Mouse (Mus musculus): Measurements from ENCODE around the gene Gm5148.

Gene Gm5148

DNA sequence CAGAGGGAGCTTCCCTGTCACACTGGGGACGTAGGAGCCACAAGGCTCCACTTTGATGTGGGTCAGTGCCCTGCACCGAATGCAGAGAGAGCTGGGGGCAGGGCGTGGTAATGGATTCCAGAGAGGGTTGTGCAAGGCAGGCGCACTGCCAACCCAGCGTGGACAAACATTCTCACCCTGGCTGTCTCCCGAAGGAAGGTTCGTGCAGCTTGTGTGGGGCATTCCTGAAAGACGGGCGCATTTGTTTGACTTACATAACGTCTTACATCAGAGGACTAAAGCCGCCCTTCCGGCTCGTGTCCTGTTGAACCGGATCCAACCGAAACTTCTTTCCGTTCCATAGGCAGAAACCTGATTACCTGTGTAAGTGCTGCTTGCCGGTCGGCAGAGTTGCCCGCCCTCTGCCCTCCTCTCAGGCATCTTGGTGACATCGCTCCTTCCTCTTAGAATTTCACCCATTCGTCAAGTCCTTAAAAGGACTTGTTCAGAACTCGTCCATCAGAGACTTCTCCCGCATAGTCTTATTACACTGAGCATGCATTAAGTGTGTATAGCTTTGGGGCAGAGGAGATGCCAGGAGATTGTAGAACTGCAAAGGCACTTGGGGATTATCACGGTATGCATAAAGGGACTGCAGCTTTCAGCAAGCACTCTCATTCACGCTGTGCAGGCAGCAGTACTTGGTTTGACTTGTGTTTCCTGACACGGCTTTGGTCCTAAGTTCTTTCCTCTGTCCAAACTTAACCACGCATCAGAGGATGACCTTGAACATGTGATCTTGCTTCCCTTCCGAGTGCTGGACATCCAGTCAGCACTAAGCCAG is 36.9 kb downstream of the Gm5148 start:
- DNase-seq (ENCODE audit: low read depth), result no peak

DNA sequence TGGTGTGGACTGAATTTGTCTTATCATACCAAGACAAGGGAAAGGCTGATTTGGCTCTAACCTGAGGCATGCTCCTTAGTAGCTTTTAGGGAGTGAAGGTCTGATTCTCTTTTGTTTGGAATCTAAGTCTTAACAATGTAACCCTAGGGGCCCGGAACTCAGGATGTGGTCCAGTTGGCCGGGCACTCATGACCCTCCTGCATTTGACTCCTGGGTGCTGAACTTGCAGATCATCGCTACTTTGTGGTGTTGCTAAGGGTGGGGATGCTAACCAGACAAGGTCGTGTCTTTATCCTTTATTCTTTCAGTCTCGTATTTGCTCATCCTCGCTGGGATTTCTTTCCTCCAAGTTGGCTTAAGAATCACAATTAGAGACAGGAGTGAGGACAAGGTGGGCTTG is 37.5 kb downstream of the Gm5148 start:
- no peak for DNase-seq (ENCODE audit: low read depth)

DNA sequence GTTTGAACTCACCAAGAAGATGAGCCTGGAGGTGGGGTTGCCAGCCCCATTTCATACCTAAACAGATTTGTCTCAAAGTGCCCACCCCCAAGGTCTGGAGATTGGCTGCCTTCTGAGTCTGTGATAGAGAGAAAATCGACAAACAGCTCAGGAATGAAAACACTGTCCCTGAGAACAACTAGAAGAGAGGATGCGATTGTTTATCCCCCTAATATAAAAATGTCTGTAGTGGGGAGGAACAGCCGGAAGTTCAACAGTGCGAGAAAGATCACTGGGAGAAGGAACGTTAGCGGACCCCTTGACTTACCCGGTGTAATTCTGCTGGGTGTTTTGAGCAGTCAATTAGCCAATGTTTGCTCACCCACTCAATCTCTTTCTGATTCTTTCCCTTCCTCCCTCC is 38.1 kb downstream of the Gm5148 start:
- no peak for DNase-seq (ENCODE audit: low read depth)

DNA sequence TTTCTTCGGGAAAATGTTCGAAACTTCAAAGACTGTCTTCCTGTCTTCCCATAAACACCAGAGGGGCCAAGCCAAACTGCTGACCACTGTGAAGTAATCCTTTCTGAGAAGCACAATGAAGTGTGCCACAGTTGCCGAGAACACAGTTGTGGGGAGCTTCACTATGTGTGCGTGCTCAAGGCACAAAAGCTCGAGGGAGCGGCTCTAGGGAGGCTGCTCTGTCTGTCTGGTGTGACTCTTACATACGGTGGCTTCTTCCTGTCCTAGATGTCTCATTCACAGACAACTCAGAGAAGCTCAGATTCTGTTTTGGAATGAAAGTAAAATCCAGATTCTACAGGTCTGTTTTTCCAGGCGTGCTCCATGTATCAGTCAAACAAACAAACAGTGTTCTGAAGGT is 48.0 kb downstream of the Gm5148 start:
- no peak for DNase-seq (ENCODE audit: low read depth)

DNA sequence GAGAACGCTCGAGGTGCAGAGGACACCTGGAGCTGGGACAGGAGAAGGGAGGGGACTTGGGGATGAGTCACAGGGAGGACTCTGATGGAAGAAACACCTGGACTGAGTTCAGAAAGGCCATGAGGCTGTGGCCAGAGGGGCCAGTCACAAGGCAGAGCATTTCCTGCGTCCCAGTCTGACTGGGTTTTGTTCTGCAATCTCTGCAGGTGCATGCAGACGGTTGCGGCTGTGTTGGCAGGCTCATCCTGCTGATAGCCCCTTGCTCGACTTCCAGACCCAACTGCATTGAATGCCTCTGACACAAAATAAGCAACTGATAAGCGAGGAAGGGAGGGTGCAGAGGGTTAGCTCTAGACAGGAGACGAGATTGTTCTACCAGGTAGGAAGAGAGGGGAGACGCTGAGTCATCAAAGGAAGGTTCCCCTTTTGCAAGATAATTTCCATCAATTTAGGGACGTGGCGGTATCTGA is 49.2 kb downstream of the Gm5148 start:
- DNase-seq (ENCODE audit: low read depth), result no peak

DNA sequence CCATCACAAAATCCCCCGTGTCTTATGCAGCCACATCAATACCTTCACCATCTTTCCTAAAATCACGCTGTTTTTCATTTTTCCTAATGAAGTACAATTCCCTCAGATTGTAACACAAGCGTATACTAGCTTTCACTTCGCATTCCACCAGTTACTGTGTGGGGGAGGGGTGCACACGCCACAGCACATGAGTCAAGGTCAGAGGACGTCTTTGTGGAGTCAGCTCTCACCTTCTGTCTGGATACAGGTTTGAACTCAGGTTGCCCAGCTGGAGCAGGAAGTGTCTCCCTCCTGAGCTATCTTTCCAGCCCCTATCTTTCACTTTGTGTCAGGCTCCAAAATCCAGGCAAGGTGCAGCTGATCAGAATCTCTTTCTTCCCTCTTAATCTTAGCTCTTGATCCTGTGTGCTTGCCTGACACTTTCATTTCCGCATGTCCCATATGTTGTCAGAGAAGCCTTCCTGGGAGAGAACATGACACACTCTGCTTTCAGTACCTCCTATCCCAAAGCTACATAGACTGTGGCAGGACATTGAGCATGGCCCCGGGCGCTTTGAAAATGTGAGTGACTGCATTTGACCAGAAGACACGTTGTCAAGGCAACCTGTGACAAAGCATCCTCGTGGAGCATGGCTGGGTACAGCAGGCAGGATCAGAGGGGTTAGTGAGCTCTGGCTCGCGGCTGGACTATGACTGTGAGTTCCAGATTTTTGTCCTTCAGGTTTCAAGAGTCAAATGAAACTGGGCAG is 50.6 kb downstream of the Gm5148 start:
- DNase-seq (ENCODE audit: low read depth), result no peak

DNA sequence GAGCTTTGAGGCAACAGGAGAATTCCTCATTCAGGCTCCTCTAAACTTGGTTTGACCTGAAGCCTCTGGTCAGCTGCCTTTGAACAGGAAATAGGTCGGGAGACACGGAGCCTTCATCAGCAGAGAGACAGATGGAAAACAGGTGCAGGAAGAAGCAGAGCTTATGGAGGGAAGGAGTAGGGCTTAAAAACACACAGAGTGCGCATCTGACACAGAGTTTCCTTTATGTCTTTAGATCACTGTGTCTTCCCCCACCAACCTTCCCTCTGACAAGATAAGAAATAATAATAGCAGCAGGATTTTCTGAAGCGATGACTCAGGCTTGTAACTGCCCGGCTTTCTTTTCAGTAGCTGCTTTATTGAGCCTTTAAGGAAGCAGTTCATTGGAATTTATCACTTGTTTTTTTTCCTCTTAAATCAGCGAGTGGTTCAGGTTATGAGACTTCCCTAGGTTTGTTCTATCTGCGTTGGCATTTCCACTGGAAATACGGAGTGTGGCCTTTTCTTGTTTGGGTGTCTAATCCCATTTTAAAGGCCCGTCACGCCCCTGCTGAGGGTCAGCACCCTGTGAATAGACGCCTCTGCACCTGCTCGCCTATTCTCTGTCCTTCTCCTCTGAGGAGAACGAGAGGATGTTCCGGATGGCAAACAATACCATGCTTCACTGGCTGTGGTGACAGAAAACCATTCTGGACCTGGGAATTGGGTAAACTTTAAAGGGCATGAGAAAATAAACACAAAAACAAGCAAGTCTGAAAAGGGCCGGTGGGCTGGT is 51.8 kb downstream of the Gm5148 start:
- DNase-seq (ENCODE audit: low read depth), result no peak

DNA sequence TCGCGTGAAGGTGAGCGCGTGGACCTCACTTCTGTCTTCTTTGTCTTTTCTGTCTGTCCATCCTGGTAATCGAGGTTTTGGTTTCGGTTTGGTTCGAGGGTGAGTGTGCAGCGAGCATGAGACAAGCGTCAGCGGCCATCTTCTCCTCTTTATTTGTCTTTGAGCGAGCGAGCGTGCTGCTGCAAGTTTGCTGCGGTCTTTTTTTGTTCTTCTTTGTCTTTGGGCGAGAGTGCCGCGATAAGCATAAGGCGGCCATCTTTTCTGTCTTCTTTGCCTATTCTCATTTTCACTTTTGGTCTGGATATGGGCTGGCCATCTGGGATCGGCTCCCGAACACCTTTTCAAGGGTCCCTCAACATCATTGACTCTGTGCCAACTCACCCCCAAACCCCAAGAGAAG is 55.2 kb downstream of the Gm5148 start:
- no peak for DNase-seq (ENCODE audit: low read depth)

DNA sequence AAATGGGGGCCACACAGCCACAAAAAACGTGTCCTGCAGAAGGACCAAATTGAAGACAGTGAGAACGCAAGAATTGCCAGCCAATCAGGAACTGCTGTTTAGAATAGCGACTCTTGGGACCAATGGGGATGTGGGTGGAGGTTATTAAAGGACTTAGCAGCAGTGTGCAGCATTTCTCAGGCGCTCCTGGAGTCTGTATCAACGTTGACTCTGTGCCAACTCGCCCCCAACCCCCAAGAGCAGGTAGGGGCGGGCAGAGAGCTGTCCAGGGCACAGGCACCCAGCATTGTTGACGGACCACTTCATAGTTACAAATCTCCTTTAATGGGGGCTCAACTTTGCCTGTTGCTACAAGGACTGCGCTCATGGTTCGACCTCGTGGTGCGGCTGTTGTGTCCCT is 55.6 kb downstream of the Gm5148 start:
- no peak for DNase-seq (ENCODE audit: low read depth)

DNA sequence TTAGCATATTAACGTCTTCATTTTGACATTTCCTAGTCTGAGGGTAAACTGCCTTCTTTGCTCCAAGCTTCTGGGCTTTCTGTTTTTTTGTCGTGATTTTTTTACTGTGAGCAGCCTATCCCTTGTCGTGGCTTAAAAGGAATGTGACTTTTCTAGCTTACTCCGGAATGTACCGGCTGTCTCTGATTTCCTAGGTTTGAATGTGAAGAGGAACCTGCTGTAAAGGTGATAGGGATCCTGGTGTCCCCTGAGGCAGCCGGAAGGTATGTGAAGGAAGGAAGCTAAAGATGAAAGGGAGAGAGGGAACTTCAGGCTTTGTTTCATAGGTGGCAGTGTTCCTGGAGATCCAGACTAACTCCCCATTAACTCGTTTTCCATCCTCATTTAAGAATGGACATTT is 56.6 kb downstream of the Gm5148 start:
- no peak for DNase-seq (ENCODE audit: low read depth)

DNA sequence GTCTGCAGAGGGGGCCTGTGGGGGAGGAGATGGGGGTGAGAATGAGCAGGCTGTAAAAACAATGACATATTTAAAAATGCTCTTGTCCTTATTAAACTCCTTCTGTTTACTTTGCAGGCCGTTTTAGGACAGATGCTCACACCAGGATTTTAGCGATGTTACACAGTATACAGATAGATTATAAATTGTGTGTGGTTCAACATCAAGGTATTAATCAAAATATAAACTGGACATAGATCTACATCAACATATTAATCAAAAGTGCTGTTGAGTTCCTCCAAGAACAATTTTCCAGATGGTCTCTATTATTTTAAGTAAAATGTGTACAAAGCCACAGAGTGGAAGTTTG is 57.2 kb downstream of the Gm5148 start:
- no peak for DNase-seq (ENCODE audit: low read depth)

DNA sequence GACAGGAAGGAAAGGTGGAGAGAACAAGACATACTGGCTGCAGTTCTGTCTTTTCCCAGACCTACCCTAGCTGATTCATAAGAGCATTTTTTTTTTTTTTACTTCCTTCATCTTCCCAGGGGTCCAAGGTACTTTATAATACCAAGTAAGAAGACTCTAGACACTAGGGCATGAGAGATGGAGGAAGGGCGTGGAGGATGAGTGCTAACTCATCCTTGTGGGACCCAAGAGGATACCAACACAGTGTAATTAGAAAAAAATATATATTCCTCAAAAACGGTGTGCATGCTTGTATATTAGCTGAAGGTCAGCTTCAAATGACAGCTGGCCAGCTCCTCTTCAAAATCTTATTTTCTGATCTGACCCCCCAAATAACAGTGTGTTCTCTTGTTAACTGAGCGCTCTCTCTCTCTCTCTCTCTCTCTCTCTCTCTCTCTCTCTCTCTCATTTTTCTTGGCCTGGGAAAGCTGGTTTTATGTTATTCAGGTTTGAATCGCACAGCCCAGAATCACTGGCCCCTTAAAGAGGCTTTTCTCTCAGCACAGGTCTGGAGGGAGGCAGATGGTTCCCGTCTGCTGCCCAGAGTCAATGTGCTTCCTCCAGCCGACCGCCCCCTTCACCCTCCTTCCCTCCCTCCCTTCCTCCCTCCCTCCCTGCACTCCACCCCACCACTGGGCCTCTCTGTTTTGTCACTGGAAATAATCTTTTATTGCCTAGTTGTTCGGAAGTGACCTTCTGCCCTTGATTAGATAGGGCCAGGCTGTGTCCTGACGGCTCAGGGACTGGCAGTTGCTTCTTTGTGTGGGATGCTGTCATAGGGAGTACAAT is 57.8 kb downstream of the Gm5148 start:
- DNase-seq (ENCODE audit: low read depth), result no peak

All from fibroblast of lung, adult 2 months (primary cell).